Mouse (Mus musculus): ENCODE data around the gene Nt5dc3. TPM values are rescaled to one million over a fixed set of nuclear protein-coding genes. Genes with fewer than 3 reads are reported as not detected.

Gene Nt5dc3
- polyA plus RNA-seq, 1 experiment = 0.95 TPM

- H3K9me3 ChIP-seq = peaks cover 14% of the 10 kb centered on the region
- peaks cover 98% of the 10 kb centered on the region for H3K36me3 ChIP-seq (replicated peaks; ENCODE audit: low read length)
- peaks cover 6% of the 10 kb centered on the region for H3K4me1 ChIP-seq
- TF ChIP-seq FLI1 (IDR thresholded peaks at IDR 0.05; ENCODE audit: low read length) (no peak), GATA1 (IDR thresholded peaks at IDR 0.05; ENCODE audit: borderline replicate concordance, low read length) (no peak)
- H3K27me3 ChIP-seq (replicated peaks) = no peaks in the 10 kb centered on the region
- H3K4me3 ChIP-seq (replicated peaks) = no peak overlapping the region
Measured at GRCm38 (mm10) chr10:86828221-86829135, 49.7 kb downstream of the Nt5dc3 start.

GRCm38 (mm10) chr10:86829515-86829914 lies 50.7 kb downstream of the Nt5dc3 start:
- H3K4me1 ChIP-seq = peaks cover 6% of the 10 kb centered on the region
- TF ChIP-seq FLI1 (IDR thresholded peaks at IDR 0.05; ENCODE audit: low read length) = no peak
- TF ChIP-seq GATA1 (IDR thresholded peaks at IDR 0.05; ENCODE audit: borderline replicate concordance, low read length) = no peak
- H3K4me3 ChIP-seq (replicated peaks) = no peak overlapping the region
- H3K36me3 ChIP-seq (replicated peaks; ENCODE audit: low read length) = peaks cover 98% of the 10 kb centered on the region
- no peaks in the 10 kb centered on the region for H3K27me3 ChIP-seq (replicated peaks)
- H3K9me3 ChIP-seq = peaks cover 14% of the 10 kb centered on the region

- H3K9me3 ChIP-seq = no peaks in the 10 kb centered on the region
- no peaks in the 10 kb centered on the region for H3K27me3 ChIP-seq (replicated peaks)
- H3K4me3 ChIP-seq (replicated peaks) = no peak overlapping the region
- peaks cover 80% of the 10 kb centered on the region for H3K36me3 ChIP-seq (replicated peaks; ENCODE audit: low read length)
- peaks cover 14% of the 10 kb centered on the region; the same call in 1 of the 2 replicates for H3K4me1 ChIP-seq
- no peak for TF ChIP-seq FLI1 (IDR thresholded peaks at IDR 0.05; ENCODE audit: low read length)
- no peak for TF ChIP-seq GATA1 (IDR thresholded peaks at IDR 0.05; ENCODE audit: borderline replicate concordance, low read length)
Measured at GRCm38 (mm10) chr10:86836784-86837183, 58.0 kb downstream of the Nt5dc3 start.

- Histone ChIP-seq H3K4me3 (replicated peaks) (no peak overlapping the region), H3K4me1 (peaks cover 7% of the 10 kb centered on the region; the same call in 1 of the 2 replicates), H3K9me3 (no peaks in the 10 kb centered on the region), H3K36me3 (replicated peaks; ENCODE audit: low read length) (peaks cover 64% of the 10 kb centered on the region), H3K27me3 (replicated peaks) (no peaks in the 10 kb centered on the region)
- TF ChIP-seq GATA1 (IDR thresholded peaks at IDR 0.05; ENCODE audit: borderline replicate concordance, low read length) (no peak), FLI1 (IDR thresholded peaks at IDR 0.05; ENCODE audit: low read length) (no peak)
Measured at GRCm38 (mm10) chr10:86838827-86839226, 60.0 kb downstream of the Nt5dc3 start.

- Histone ChIP-seq H3K4me1 (peaks cover 7% of the 10 kb centered on the region; the same call in 1 of the 2 replicates), H3K4me3 (replicated peaks) (no peak overlapping the region), H3K27me3 (replicated peaks) (no peaks in the 10 kb centered on the region), H3K36me3 (replicated peaks; ENCODE audit: low read length) (peaks cover 41% of the 10 kb centered on the region), H3K9me3 (no peaks in the 10 kb centered on the region)
- TF ChIP-seq FLI1 (IDR thresholded peaks at IDR 0.05; ENCODE audit: low read length) = no peak
- no peak for TF ChIP-seq GATA1 (IDR thresholded peaks at IDR 0.05; ENCODE audit: borderline replicate concordance, low read length)
Measured at GRCm38 (mm10) chr10:86842659-86843058, 63.9 kb downstream of the Nt5dc3 start.

- Histone ChIP-seq H3K27me3 (replicated peaks) (peaks cover 3% of the 10 kb centered on the region), H3K9me3 (no peaks in the 10 kb centered on the region), H3K4me3 (replicated peaks) (no peak overlapping the region), H3K4me1 (no peaks in the 10 kb centered on the region), H3K36me3 (replicated peaks; ENCODE audit: low read length) (peaks cover 12% of the 10 kb centered on the region)
- no peak for TF ChIP-seq GATA1 (IDR thresholded peaks at IDR 0.05; ENCODE audit: borderline replicate concordance, low read length)
- TF ChIP-seq FLI1 (IDR thresholded peaks at IDR 0.05; ENCODE audit: low read length) = no peak
Measured at GRCm38 (mm10) chr10:86846926-86847467, 68.2 kb downstream of the Nt5dc3 start.

- Histone ChIP-seq H3K4me1 (no peaks in the 10 kb centered on the region), H3K9me3 (no peaks in the 10 kb centered on the region), H3K36me3 (replicated peaks; ENCODE audit: low read length) (peaks cover 10% of the 10 kb centered on the region), H3K27me3 (replicated peaks) (peaks cover 9% of the 10 kb centered on the region), H3K4me3 (replicated peaks) (no peak overlapping the region)
- TF ChIP-seq GATA1 (IDR thresholded peaks at IDR 0.05; ENCODE audit: borderline replicate concordance, low read length) (no peak), FLI1 (IDR thresholded peaks at IDR 0.05; ENCODE audit: low read length) (no peak)
Measured at GRCm38 (mm10) chr10:86849087-86849486, 70.3 kb downstream of the Nt5dc3 start.

GRCm38 (mm10) chr10:86849508-86849907 lies 70.7 kb downstream of the Nt5dc3 start:
- TF ChIP-seq GATA1 (IDR thresholded peaks at IDR 0.05; ENCODE audit: borderline replicate concordance, low read length) (no peak), FLI1 (IDR thresholded peaks at IDR 0.05; ENCODE audit: low read length) (no peak)

GRCm38 (mm10) chr10:86852160-86852559 lies 73.4 kb downstream of the Nt5dc3 start:
- Histone ChIP-seq H3K4me1 (no peaks in the 10 kb centered on the region), H3K9me3 (no peaks in the 10 kb centered on the region), H3K27me3 (replicated peaks) (peaks cover 14% of the 10 kb centered on the region), H3K36me3 (replicated peaks; ENCODE audit: low read length) (no peaks in the 10 kb centered on the region), H3K4me3 (replicated peaks) (no peak overlapping the region)
- TF ChIP-seq GATA1 (IDR thresholded peaks at IDR 0.05; ENCODE audit: borderline replicate concordance, low read length) (no peak), FLI1 (IDR thresholded peaks at IDR 0.05; ENCODE audit: low read length) (no peak)

More at GRCm38 (mm10) chr10:86849508-86849907, 70.7 kb downstream of the Nt5dc3 start:
- H3K36me3 ChIP-seq (replicated peaks; ENCODE audit: low read length) = peaks cover 7% of the 10 kb centered on the region
- H3K4me3 ChIP-seq (replicated peaks) = no peak overlapping the region
- no peaks in the 10 kb centered on the region for H3K4me1 ChIP-seq
- peaks cover 9% of the 10 kb centered on the region for H3K27me3 ChIP-seq (replicated peaks)
- H3K9me3 ChIP-seq = no peaks in the 10 kb centered on the region

- no peaks in the 10 kb centered on the region for H3K9me3 ChIP-seq
- peaks cover 14% of the 10 kb centered on the region for H3K27me3 ChIP-seq (replicated peaks)
- no peak overlapping the region for H3K4me3 ChIP-seq (replicated peaks)
- H3K4me1 ChIP-seq = no peaks in the 10 kb centered on the region
- H3K36me3 ChIP-seq (replicated peaks; ENCODE audit: low read length) = no peaks in the 10 kb centered on the region
- TF ChIP-seq FLI1 (IDR thresholded peaks at IDR 0.05; ENCODE audit: low read length) = no peak
- TF ChIP-seq GATA1 (IDR thresholded peaks at IDR 0.05; ENCODE audit: borderline replicate concordance, low read length) = no peak
Measured at GRCm38 (mm10) chr10:86853433-86853832, 74.6 kb downstream of the Nt5dc3 start.
